Mouse (Mus musculus) G1E (cell line): ENCODE data around the gene Med23. TPM values are rescaled to one million over a fixed set of nuclear protein-coding genes. Genes with fewer than 3 reads are reported as not detected.

Experiments
- ATAC-seq: 2 replicates; pipeline ENCODE4 v1.8.0; 2016; ENCODE audit warnings: mild to moderate bottlenecking; ENCODE audit not compliant: insufficient number of reproducible peaks, poor library complexity, low FRiP score, severe bottlenecking; ENCODE audit errors: extremely low read depth
- DNase-seq: peaks from one replicate; pipeline ENCODE4 v3.0.0; 2012; ENCODE audit warnings: low spot score
- H3K27me3 ChIP-seq: 2 replicates; pipeline ENCODE4 v1.6.1; 2012; ENCODE audit warnings: mild to moderate bottlenecking, low read length, inconsistent platforms; ENCODE audit not compliant: insufficient read depth
- H3K36me3 ChIP-seq: replicated peaks from 2 replicates; pipeline ENCODE3; 2012; ENCODE audit warnings: mild to moderate bottlenecking, inconsistent platforms
- H3K4me1 ChIP-seq: 2 replicates; pipeline ENCODE4 v1.6.1; 2012; ENCODE audit warnings: low read depth, low read length, inconsistent platforms, mixed read lengths; ENCODE audit not compliant: insufficient read depth
- H3K4me3 ChIP-seq: 2 replicates; pipeline ENCODE4 v1.5.1; 2012; ENCODE audit warnings: low read depth, mild to moderate bottlenecking, inconsistent platforms, low read length, moderate library complexity, mixed read lengths
- H3K9me3 ChIP-seq: replicated peaks from 2 replicates; pipeline ENCODE4 v1.6.1; 2012; ENCODE audit warnings: inconsistent platforms
- CTCF ChIP-seq: IDR thresholded peaks from 2 replicates; pipeline ENCODE4 v1.5.1; 2012; ENCODE audit warnings: low read depth, low read length, inconsistent platforms, mixed read lengths
- GATA1 ChIP-seq: IDR thresholded peaks from 2 replicates; pipeline ENCODE4 v1.6.1; 2012; ENCODE audit warnings: borderline replicate concordance, low read length, inconsistent platforms, mixed read lengths
- GATA2 ChIP-seq: IDR thresholded peaks from 2 replicates; pipeline ENCODE4 v1.6.1; 2012; ENCODE audit warnings: low read depth, low read length, inconsistent platforms, borderline replicate concordance
- POLR2AphosphoS5 ChIP-seq: IDR thresholded peaks from 2 replicates; pipeline ENCODE4 v1.6.1; 2012; ENCODE audit warnings: low read depth, low read length, inconsistent platforms; ENCODE audit not compliant: insufficient replicate concordance
- TAL1 ChIP-seq: conservative IDR thresholded peaks from 2 replicates; pipeline ENCODE4 v1.6.1; 2012; ENCODE audit warnings: low read depth, low read length, inconsistent platforms, mixed read lengths
- polyA plus RNA-seq: library from polyadenylated mRNA; stranded (reverse); fragments of >175 nt; gene quantifications from 2 replicates; pipeline ENCODE4 v1.2.3, GENCODE M21; 2012
- total RNA-seq, 2 experiments: library from RNA; stranded (forward) in 1 of 2; stranded (reverse) in 1 of 2; fragments of 200-1000 nt in 1 of 2; fragments of >200 nt in 1 of 2; fragmentation: Nextera tagmentation in 1 of 2; gene quantifications; 2 replicates each; pipeline ENCODE4 v1.2.3; 2014 to 2017

The Med23 gene
- total and polyA plus RNA-seq, 3 experiments, result 13.7 to 48.9 (median 30.0) TPM

- Histone ChIP-seq H3K4me3 (no peak overlapping the region), H3K27me3 (no peaks in the 10 kb centered on the region), H3K9me3 (no peaks in the 10 kb centered on the region), H3K4me1 (0 out of 2 replicates have a peak, but pooled peaks cover 3% of the 10 kb centered on the region), H3K36me3 (peaks cover 86% of the 10 kb centered on the region)
- no peak for DNase-seq
- no peak for TF ChIP-seq TAL1
- no peak for TF ChIP-seq POLR2AphosphoS5
- TF ChIP-seq CTCF, result no peak
- no peak for TF ChIP-seq GATA2
- no peak for TF ChIP-seq GATA1
- ATAC-seq, result no peak
Measured at GRCm38 (mm10) chr10:24895927-24896326, 26.1 kb downstream of the Med23 start.

GRCm38 (mm10) chr10:24905627-24906026 lies 35.8 kb downstream of the Med23 start:
- Histone ChIP-seq H3K36me3 (peaks cover 97% of the 10 kb centered on the region), H3K4me3 (no peak overlapping the region), H3K4me1 (peaks cover 10% of the 10 kb centered on the region), H3K27me3 (no peaks in the 10 kb centered on the region), H3K9me3 (no peaks in the 10 kb centered on the region)
- DNase-seq, result no peak
- no peak for ATAC-seq
- TF ChIP-seq TAL1, result no peak
- TF ChIP-seq CTCF, result no peak
- no peak for TF ChIP-seq POLR2AphosphoS5
- no peak for TF ChIP-seq GATA1
- TF ChIP-seq GATA2, result no peak

- ATAC-seq (no peak), DNase-seq (no peak)
- peaks cover 89% of the 10 kb centered on the region for H3K36me3 ChIP-seq
- H3K4me3 ChIP-seq, result no peak overlapping the region
- no peaks in the 10 kb centered on the region for H3K27me3 ChIP-seq
- peaks cover 10% of the 10 kb centered on the region for H3K4me1 ChIP-seq
- H3K9me3 ChIP-seq, result no peaks in the 10 kb centered on the region
- TF ChIP-seq POLR2AphosphoS5, result no peak
- no peak for TF ChIP-seq TAL1
- TF ChIP-seq GATA2, result no peak
- no peak for TF ChIP-seq CTCF
- no peak for TF ChIP-seq GATA1
Measured at GRCm38 (mm10) chr10:24911199-24911598, 41.4 kb downstream of the Med23 start.

- H3K36me3 ChIP-seq, result peaks cover 84% of the 10 kb centered on the region
- no peaks in the 10 kb centered on the region for H3K27me3 ChIP-seq
- no peaks in the 10 kb centered on the region for H3K9me3 ChIP-seq
- no peak overlapping the region for H3K4me3 ChIP-seq
- no peak for DNase-seq
- no peak for ATAC-seq
- H3K4me1 ChIP-seq, result peaks cover 10% of the 10 kb centered on the region
- no peak for TF ChIP-seq GATA2
- TF ChIP-seq CTCF, result no peak
- TF ChIP-seq POLR2AphosphoS5, result no peak
- TF ChIP-seq GATA1, result no peak
- no peak for TF ChIP-seq TAL1
Measured at GRCm38 (mm10) chr10:24912576-24912975, 42.8 kb downstream of the Med23 start.

- H3K4me3 ChIP-seq, result no peak overlapping the region
- H3K36me3 ChIP-seq, result peaks cover 68% of the 10 kb centered on the region
- no peaks in the 10 kb centered on the region for H3K27me3 ChIP-seq
- H3K4me1 ChIP-seq, result no peaks in the 10 kb centered on the region
- DNase-seq (no peak), ATAC-seq (no peak)
- TF ChIP-seq GATA2, result no peak
- TF ChIP-seq CTCF, result no peak
- TF ChIP-seq GATA1, result no peak
- no peak for TF ChIP-seq TAL1
- TF ChIP-seq POLR2AphosphoS5, result no peak
- no peaks in the 10 kb centered on the region for H3K9me3 ChIP-seq
Measured at GRCm38 (mm10) chr10:24915486-24915885, 45.7 kb downstream of the Med23 start.

GRCm38 (mm10) chr10:24922977-24923376 lies 53.2 kb downstream of the Med23 start:
- no peak for ATAC-seq
- DNase-seq, result no peak
- H3K4me1 ChIP-seq, result no peaks in the 10 kb centered on the region
- H3K4me3 ChIP-seq, result no peak overlapping the region
- H3K9me3 ChIP-seq, result no peaks in the 10 kb centered on the region
- 0 out of 2 replicates have a peak, but pooled peaks cover 2% of the 10 kb centered on the region for H3K27me3 ChIP-seq
- H3K36me3 ChIP-seq, result peaks cover 11% of the 10 kb centered on the region
- TF ChIP-seq CTCF (no peak), GATA1 (no peak), POLR2AphosphoS5 (no peak), GATA2 (no peak), TAL1 (no peak)

- DNase-seq (no peak), ATAC-seq (no peak)
- Histone ChIP-seq H3K9me3 (no peaks in the 10 kb centered on the region), H3K4me3 (no peak overlapping the region), H3K4me1 (no peaks in the 10 kb centered on the region), H3K27me3 (peaks cover 2% of the 10 kb centered on the region; the same call in 1 of the 2 replicates), H3K36me3 (peaks cover 3% of the 10 kb centered on the region)
- TF ChIP-seq TAL1 (no peak), GATA2 (no peak), POLR2AphosphoS5 (no peak), GATA1 (no peak), CTCF (no peak)
Measured at GRCm38 (mm10) chr10:24924296-24924695, 54.5 kb downstream of the Med23 start.
